ENCODE assay signal across 9 mouse cellular contexts in genomic region chr8:89044511-89045217, GRCm38 (mm10). TPM values are rescaled to one million over a fixed set of nuclear protein-coding genes. Genes with fewer than 3 reads are reported as not detected.
A peak's percentile ranks its signal among the peaks of the same experiment; 100 is the strongest.
DNase-seq lines count a peak whose midpoint lies in the region; ATAC-seq and TF ChIP-seq lines count a peak whose summit lies in the region.
"Had no signal": no experiment of that assay in that cellular context is flagged by ENCODE, and none has a peak within 500 bp of the region (broad histone marks: within the 10 kb centered on the region; RNA-seq: fewer than 3 reads in every experiment).

No protein-coding gene starts in this region.

- peak overlapping the region; percentile 77; the same call in 1 of the 2 replicates for H3K4me2 ChIP-seq in lung, embryonic 14.5 days
- H3K4me2 ChIP-seq in heart, embryonic 16.5 days (ENCODE audit: low read depth, low read length) = peak overlapping the region; percentile 25
- H3K4me2 ChIP-seq in limb, embryonic 13.5 days (replicated peaks) = peak overlapping the region; percentile 76

- H3K9ac ChIP-seq in lung, embryonic 14.5 days = no peak overlapping the region
- H3K9ac ChIP-seq in heart, embryonic 16.5 days (ENCODE audit: low read length) = no peak overlapping the region
- peak overlapping the region; percentile 99 for H3K9ac ChIP-seq in limb, embryonic 13.5 days

- TF ChIP-seq CTCF in lung, embryonic 14.5 days (IDR thresholded peaks at IDR 0.05; ENCODE audit: low read depth) = no peak

- H3K36me3 ChIP-seq in lung, embryonic 14.5 days (ENCODE audit: insufficient read depth) = no peaks in the 10 kb centered on the region
- no peaks in the 10 kb centered on the region for H3K36me3 ChIP-seq in heart, embryonic 16.5 days (ENCODE audit: control insufficient read depth, insufficient read depth)
- no peaks in the 10 kb centered on the region for H3K36me3 ChIP-seq in limb, embryonic 13.5 days

- H3K27me3 ChIP-seq in lung, embryonic 14.5 days (ENCODE audit: insufficient read depth, low read length) = peaks cover 99% of the 10 kb centered on the region
- peaks cover 67% of the 10 kb centered on the region for H3K27me3 ChIP-seq in heart, embryonic 16.5 days (ENCODE audit: control insufficient read depth, insufficient read depth, low read length)
- H3K27me3 ChIP-seq in limb, embryonic 13.5 days = peaks cover 56% of the 10 kb centered on the region
- H3K27me3 ChIP-seq: Patski had no signal

- DNase-seq in lung, embryonic 14.5 days = peak; percentile 51
- DNase-seq in lung, postnatal 25 days (ENCODE audit: low spot score) = no peak
- DNase-seq in retina, postnatal 1 day = peak; percentile 57
- DNase-seq in testis, postnatal 14 days (ENCODE audit: low spot score) = no peak
- DNase-seq in left cerebral cortex, adult 8-10 months (ENCODE audit: low spot score in 2 of 2) = no peak

- H3K4me1 ChIP-seq in lung, embryonic 14.5 days (ENCODE audit: insufficient read depth) = peaks cover 2% of the 10 kb centered on the region; the same call in 1 of the 2 replicates
- peaks cover 12% of the 10 kb centered on the region for H3K4me1 ChIP-seq in heart, embryonic 16.5 days (ENCODE audit: control insufficient read depth, insufficient read depth, low read length)
- peaks cover 39% of the 10 kb centered on the region for H3K4me1 ChIP-seq in limb, embryonic 13.5 days

- no peak for ATAC-seq in lung, embryonic 14.5 days (ENCODE audit: insufficient read depth)
- no peak for ATAC-seq in heart, embryonic 16.5 days (replicated peaks; ENCODE audit: extremely low read depth, insufficient read depth, low FRiP score)
- ATAC-seq in limb, embryonic 13.5 days (ENCODE audit: low FRiP score, low read depth) = no peak
- no peak for ATAC-seq in frontal cortex, adult (ENCODE audit: low TSS enrichment)
- ATAC-seq: Patski had no signal

- H3K27ac ChIP-seq in lung, embryonic 14.5 days (ENCODE audit: low read depth) = no peak overlapping the region
- H3K27ac ChIP-seq in heart, embryonic 16.5 days (ENCODE audit: low read length) = no peak overlapping the region
- H3K27ac ChIP-seq in limb, embryonic 13.5 days = peak overlapping the region; percentile 99

- peak overlapping the region; percentile 46; the same call in 1 of the 2 replicates for H3K4me3 ChIP-seq in lung, embryonic 14.5 days (ENCODE audit: low read depth, low read length)
- peak overlapping the region; percentile 68 for H3K4me3 ChIP-seq in heart, embryonic 16.5 days (ENCODE audit: low read length)
- H3K4me3 ChIP-seq in limb, embryonic 13.5 days = peak overlapping the region; percentile 70

- H3K9me3 ChIP-seq in lung, embryonic 14.5 days (ENCODE audit: low read depth, low read length) = no peaks in the 10 kb centered on the region
- H3K9me3 ChIP-seq in heart, embryonic 16.5 days (replicated peaks; ENCODE audit: control insufficient read depth, low read length) = no peaks in the 10 kb centered on the region
- no peaks in the 10 kb centered on the region for H3K9me3 ChIP-seq in limb, embryonic 13.5 days

- 1% methylated on average over 31 of the region's 31 CpGs for WGBS in lung, embryonic 14.5 days
- 1% methylated on average over 31 of the region's 31 CpGs for WGBS in heart, embryonic 16.5 days
- under 1% methylated on average over 31 of the region's 31 CpGs for WGBS in limb, embryonic 13.5 days

RNA-seq across cellular contexts. Expression of gene Sall1, which starts 0.7 kb away (rescaled TPM):
- polyA plus RNA-seq in lung, embryonic 14.5 days (2014; fragmentation: Nextera tagmentation; extraction: Ambion mirVana) = 0.05 and 0.08 TPM in 2 replicates
- polyA plus RNA-seq in heart, embryonic 16.5 days (2015; fragmentation: Nextera tagmentation; extraction: Ambion mirVana) = 2.0 and 2.8 TPM in 2 replicates
- 13.2 and 15.3 TPM in 2 replicates for polyA plus RNA-seq in limb, embryonic 13.5 days (2015; fragmentation: Nextera tagmentation; extraction: Ambion mirVana)
- total RNA-seq in left cerebral cortex, adult 8-10 months (2022) = 10 to 100 TPM; 14.2 to 19.3 (median 16.6) TPM

Comparison
In these comparisons a context has a peak if more than half of its experiments do, and no peak if none do; other contexts are left out.
1. DNase-seq: peak in lung, embryonic 14.5 days (single experiment) and retina, postnatal 1 day (single experiment); none in lung, postnatal 25 days (single experiment), testis, postnatal 14 days (single experiment) and left cerebral cortex, adult 8-10 months (0 of 2).
2. H3K4me2 ChIP-seq: peak in every context shown above with its lines; median percentile 77 in lung, embryonic 14.5 days; 76 in limb, embryonic 13.5 days; 25 in heart, embryonic 16.5 days.
3. Peak in every context shown above with its lines, with median percentiles within 50 percentile points of each other: H3K4me3 ChIP-seq.